Mouse (Mus musculus): ENCODE data around the gene Slc38a7. TPM values are rescaled to one million over a fixed set of nuclear protein-coding genes. Genes with fewer than 3 reads are reported as not detected.
"Not testable (repeated sequence)": the region's sequence is repeated elsewhere in the genome, so short reads cannot be mapped to it uniquely, and the experiment has no call there.

Gene Slc38a7
- polyA plus RNA-seq, 1 experiment from 2014 or later, result 17.2 TPM

DNA sequence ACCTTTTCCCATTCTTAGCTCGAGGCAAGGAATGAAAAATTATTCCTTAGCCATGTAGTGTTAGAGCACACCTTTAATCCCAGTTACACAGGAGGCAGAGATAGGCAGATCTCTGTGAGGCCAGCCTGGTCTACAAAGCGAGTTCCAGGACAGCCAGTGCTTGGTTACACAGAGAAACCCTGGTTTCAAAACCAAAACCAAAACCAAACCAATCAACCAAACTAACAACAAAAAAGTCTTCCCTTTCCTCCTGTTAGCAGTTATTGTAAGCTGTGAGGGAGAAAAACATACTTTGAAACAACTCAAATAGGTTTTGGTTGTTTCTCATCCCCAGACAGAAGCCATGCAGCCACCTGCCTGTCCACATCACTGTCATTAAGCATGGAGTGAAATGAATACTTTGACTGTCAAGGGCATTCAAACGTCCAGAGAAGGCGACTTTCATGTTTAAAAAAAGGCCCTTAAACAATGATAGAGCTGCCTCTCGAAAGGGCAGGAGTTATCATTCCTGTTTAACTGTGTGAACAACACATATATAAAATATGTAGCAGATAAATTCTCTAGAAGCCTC lies 32.0 kb upstream of the Slc38a7 start:
- H3K27ac ChIP-seq (ENCODE audit: low read depth), result no peak overlapping the region
- ATAC-seq (replicated peaks; ENCODE audit: low FRiP score, low TSS enrichment, low read depth), result no peak
- DNase-seq (ENCODE audit: low spot score), result no peak
- no peak overlapping the region for H3K9ac ChIP-seq (ENCODE audit: low read length)
- H3K4me3 ChIP-seq (ENCODE audit: low read depth, low read length), result no peak overlapping the region
- no peak overlapping the region for H3K4me2 ChIP-seq (ENCODE audit: low read length)
- H3K9me3 ChIP-seq (ENCODE audit: control insufficient read depth, low read length), result no peaks in the 10 kb centered on the region
- H3K36me3 ChIP-seq (ENCODE audit: control insufficient read depth, insufficient read depth, low read length), result no peaks in the 10 kb centered on the region
- H3K27me3 ChIP-seq (replicated peaks; ENCODE audit: control insufficient read depth, insufficient read depth, low read length), result no peaks in the 10 kb centered on the region
- peaks cover 13% of the 10 kb centered on the region for H3K4me1 ChIP-seq (replicated peaks; ENCODE audit: control insufficient read depth, insufficient read depth, low read length)
- WGBS, result 76% methylated on average over 5 of the region's 5 CpGs

DNA sequence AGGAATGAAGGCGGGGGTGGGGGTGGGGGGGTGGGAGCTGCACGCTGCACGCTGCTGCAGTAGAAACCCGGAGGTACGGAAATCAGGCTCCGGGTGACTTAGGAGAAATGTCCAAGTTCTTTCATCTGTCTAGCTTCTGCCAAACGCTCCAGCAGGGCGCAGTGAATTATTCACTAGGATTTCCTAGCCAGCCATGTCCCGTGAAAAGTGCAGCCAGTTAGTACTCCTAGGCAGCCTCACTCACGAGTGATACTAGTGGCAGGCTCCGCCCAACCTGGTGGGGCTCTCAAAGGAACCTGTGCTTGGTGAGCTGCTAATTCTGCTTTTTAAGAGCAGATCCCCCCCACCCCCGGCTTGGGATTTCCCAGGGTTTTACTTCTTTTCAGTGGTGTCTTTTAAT lies 31.2 kb upstream of the Slc38a7 start:
- 75% methylated on average over 12 of the region's 12 CpGs for WGBS
- Histone ChIP-seq H3K4me2 (ENCODE audit: low read length) (no peak overlapping the region), H3K27ac (ENCODE audit: low read depth) (no peak overlapping the region), H3K36me3 (ENCODE audit: control insufficient read depth, insufficient read depth, low read length) (no peaks in the 10 kb centered on the region), H3K4me1 (replicated peaks; ENCODE audit: control insufficient read depth, insufficient read depth, low read length) (peaks cover 13% of the 10 kb centered on the region), H3K9ac (ENCODE audit: low read length) (no peak overlapping the region), H3K4me3 (ENCODE audit: low read depth, low read length) (no peak overlapping the region), H3K27me3 (replicated peaks; ENCODE audit: control insufficient read depth, insufficient read depth, low read length) (no peaks in the 10 kb centered on the region), H3K9me3 (ENCODE audit: control insufficient read depth, low read length) (no peaks in the 10 kb centered on the region)
- ATAC-seq (replicated peaks; ENCODE audit: low FRiP score, low TSS enrichment, low read depth), result no peak
- no peak for DNase-seq (ENCODE audit: low spot score)

DNA sequence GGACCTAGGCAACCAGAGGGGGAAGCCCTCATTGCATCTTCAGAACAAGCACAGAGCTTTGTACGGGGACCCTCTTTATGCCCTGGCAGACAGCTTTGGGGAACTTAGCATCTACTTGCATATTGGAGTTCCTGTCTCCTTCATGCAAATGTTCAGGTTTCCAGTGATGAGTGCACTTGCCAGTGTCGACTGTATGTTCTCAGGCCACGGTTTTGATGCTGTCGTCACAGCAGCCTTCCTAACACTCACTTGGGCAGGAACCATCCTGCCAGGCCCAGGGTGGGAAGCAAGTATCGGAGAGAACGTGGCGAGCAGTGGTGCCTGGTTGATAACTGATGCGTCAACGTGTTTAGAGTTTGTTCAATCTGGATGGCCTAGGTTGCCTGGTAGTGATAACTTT lies 28.9 kb upstream of the Slc38a7 start:
- WGBS, result 87% methylated on average over 9 of the region's 9 CpGs
- Histone ChIP-seq H3K9me3 (ENCODE audit: control insufficient read depth, low read length) (no peaks in the 10 kb centered on the region), H3K4me2 (ENCODE audit: low read length) (no peak overlapping the region), H3K36me3 (ENCODE audit: control insufficient read depth, insufficient read depth, low read length) (peaks cover 7% of the 10 kb centered on the region), H3K4me1 (replicated peaks; ENCODE audit: control insufficient read depth, insufficient read depth, low read length) (peaks cover 16% of the 10 kb centered on the region), H3K9ac (ENCODE audit: low read length) (no peak overlapping the region), H3K27ac (ENCODE audit: low read depth) (no peak overlapping the region), H3K4me3 (ENCODE audit: low read depth, low read length) (no peak overlapping the region), H3K27me3 (replicated peaks; ENCODE audit: control insufficient read depth, insufficient read depth, low read length) (no peaks in the 10 kb centered on the region)
- ATAC-seq (replicated peaks; ENCODE audit: low FRiP score, low TSS enrichment, low read depth) (no peak), DNase-seq (ENCODE audit: low spot score) (no peak)

DNA sequence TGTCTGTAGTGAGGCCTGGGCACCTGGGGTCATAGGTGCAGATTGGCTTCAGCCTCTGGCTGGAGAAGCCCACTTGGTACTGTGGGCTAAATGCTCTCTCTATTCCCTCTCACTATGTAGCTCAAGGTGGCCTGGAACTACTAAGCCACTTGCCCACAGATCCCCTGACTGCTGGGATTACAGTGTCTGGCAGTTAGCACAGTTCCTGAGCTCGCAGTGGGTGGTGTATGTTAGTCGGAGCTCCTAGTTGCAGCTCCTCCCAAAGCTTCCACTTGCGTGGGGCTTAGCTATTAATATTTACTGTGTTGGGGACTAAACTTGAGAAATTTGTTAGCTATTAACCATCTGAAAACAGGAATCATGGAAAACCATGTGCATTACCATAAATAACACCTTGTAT lies 28.2 kb upstream of the Slc38a7 start:
- ATAC-seq (replicated peaks; ENCODE audit: low FRiP score, low TSS enrichment, low read depth), result no peak
- WGBS, result 85% methylated on average over 3 of the region's 3 CpGs
- no peaks in the 10 kb centered on the region for H3K9me3 ChIP-seq (ENCODE audit: control insufficient read depth, low read length)

DNA sequence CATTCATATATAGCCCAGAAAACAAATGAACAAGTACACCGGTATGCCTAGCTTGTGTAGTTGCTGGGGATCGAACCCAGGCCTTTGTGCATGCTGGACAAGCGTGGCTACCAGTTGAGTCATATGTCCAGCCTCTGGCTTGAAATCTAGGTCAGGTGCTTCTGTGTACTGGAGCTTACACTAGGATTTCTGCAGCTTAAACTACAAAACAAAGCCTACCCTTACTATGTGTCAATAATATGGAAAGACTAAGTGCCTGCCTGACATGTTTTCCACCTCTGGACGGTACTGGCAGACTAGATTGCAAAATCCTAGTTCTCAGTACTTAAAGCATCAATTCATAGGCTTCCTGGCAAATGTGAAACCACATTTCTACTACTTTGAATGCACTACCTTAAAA lies 26.5 kb upstream of the Slc38a7 start:
- H3K9me3 ChIP-seq (ENCODE audit: control insufficient read depth, low read length), result no peaks in the 10 kb centered on the region
- ATAC-seq (replicated peaks; ENCODE audit: low FRiP score, low TSS enrichment, low read depth) (no peak), DNase-seq (ENCODE audit: low spot score) (no peak)
- peaks cover 4% of the 10 kb centered on the region; the same call in 1 of the 2 replicates for H3K4me1 ChIP-seq (replicated peaks; ENCODE audit: control insufficient read depth, insufficient read depth, low read length)
- H3K27me3 ChIP-seq (replicated peaks; ENCODE audit: control insufficient read depth, insufficient read depth, low read length), result no peaks in the 10 kb centered on the region
- WGBS, result 94% methylated on average over 4 of the region's 4 CpGs
- H3K9ac ChIP-seq (ENCODE audit: low read length), result no peak overlapping the region
- H3K27ac ChIP-seq (ENCODE audit: low read depth), result no peak overlapping the region
- H3K36me3 ChIP-seq (ENCODE audit: control insufficient read depth, insufficient read depth, low read length), result peaks cover 31% of the 10 kb centered on the region
- no peak overlapping the region for H3K4me2 ChIP-seq (ENCODE audit: low read length)
- H3K4me3 ChIP-seq (ENCODE audit: low read depth, low read length), result no peak overlapping the region

More for the DNA sequence above, 28.2 kb upstream of the Slc38a7 start:
- H3K4me2 ChIP-seq (ENCODE audit: low read length), result no peak overlapping the region
- no peak for DNase-seq (ENCODE audit: low spot score)
- H3K27me3 ChIP-seq (replicated peaks; ENCODE audit: control insufficient read depth, insufficient read depth, low read length), result no peaks in the 10 kb centered on the region
- H3K36me3 ChIP-seq (ENCODE audit: control insufficient read depth, insufficient read depth, low read length), result peaks cover 13% of the 10 kb centered on the region
- no peak overlapping the region for H3K9ac ChIP-seq (ENCODE audit: low read length)
- H3K27ac ChIP-seq (ENCODE audit: low read depth), result no peak overlapping the region
- H3K4me1 ChIP-seq (replicated peaks; ENCODE audit: control insufficient read depth, insufficient read depth, low read length), result peaks cover 9% of the 10 kb centered on the region
- H3K4me3 ChIP-seq (ENCODE audit: low read depth, low read length), result no peak overlapping the region

DNA sequence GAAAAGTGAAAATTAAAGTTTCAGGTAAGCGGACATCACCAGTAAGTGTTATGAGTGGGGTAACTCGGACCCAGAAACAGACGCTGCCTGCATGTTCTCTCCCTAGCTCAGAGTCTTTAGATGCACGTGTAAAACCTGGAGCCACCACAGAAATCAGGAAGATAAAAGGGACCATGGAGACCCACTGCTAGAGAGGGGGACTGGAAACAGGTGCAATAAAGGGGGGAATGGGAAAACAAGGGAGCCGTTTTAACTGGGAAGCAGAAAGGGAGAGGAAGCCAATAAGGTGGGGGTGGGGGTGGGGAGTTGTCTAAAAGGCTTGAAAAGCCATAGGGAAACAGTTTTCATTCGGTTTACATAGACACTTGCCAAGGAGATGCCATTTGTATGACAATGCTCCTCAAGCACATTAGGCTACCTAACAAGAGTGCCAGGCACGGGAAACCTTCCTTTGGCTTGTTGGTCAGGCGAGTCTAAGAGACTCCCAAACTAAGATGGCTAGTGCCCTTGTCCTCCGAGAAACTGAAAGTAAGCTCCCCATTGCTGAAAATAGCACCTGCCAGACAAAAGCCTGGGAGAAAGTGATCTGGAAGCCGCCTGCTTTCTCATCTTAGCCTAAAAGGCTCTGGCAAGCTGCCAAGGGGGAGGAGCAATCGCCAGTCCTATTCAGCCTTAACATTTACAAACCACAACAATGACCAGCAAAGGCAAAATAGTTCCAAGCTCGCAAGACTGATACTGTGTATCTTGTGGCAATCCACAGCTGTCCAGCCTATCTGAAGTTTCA lies 25.0 kb upstream of the Slc38a7 start:
- ATAC-seq (replicated peaks; ENCODE audit: low FRiP score, low TSS enrichment, low read depth) (no peak), DNase-seq (ENCODE audit: low spot score) (peak; percentile 67)
- H3K9me3 ChIP-seq (ENCODE audit: control insufficient read depth, low read length), result no peaks in the 10 kb centered on the region
- no peak overlapping the region for H3K27ac ChIP-seq (ENCODE audit: low read depth)
- H3K4me1 ChIP-seq (replicated peaks; ENCODE audit: control insufficient read depth, insufficient read depth, low read length), result peaks cover 4% of the 10 kb centered on the region; the same call in 1 of the 2 replicates
- H3K27me3 ChIP-seq (replicated peaks; ENCODE audit: control insufficient read depth, insufficient read depth, low read length), result no peaks in the 10 kb centered on the region
- WGBS, result 59% methylated on average over 12 of the region's 12 CpGs
- H3K9ac ChIP-seq (ENCODE audit: low read length), result no peak overlapping the region
- peaks cover 45% of the 10 kb centered on the region for H3K36me3 ChIP-seq (ENCODE audit: control insufficient read depth, insufficient read depth, low read length)
- H3K4me2 ChIP-seq (ENCODE audit: low read length), result no peak overlapping the region; the same call in 1 of the 2 replicates
- H3K4me3 ChIP-seq (ENCODE audit: low read depth, low read length), result no peak overlapping the region

DNA sequence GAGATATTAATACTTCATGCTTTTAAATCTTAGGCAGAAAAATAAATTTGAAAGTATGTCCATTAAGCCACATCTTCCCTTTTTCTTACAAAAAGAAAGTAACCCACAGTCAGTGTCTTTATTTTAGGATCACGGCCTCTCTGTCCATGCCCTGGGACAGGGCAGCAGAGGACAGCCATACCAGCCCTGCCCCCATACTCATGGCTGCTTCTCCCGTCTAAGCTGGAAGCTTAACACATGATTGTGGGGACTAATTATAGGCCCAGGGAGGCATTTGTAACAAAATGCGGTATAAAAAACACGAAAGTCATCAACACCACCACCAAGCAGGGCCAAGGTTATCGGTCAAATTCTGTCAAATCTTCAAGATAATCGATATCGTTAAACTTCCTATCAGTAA lies 21.9 kb upstream of the Slc38a7 start:
- Histone ChIP-seq H3K27ac (ENCODE audit: low read depth) (no peak overlapping the region), H3K9ac (ENCODE audit: low read length) (no peak overlapping the region), H3K36me3 (ENCODE audit: control insufficient read depth, insufficient read depth, low read length) (peaks cover 76% of the 10 kb centered on the region), H3K9me3 (ENCODE audit: control insufficient read depth, low read length) (no peaks in the 10 kb centered on the region), H3K4me3 (ENCODE audit: low read depth, low read length) (no peak overlapping the region), H3K4me2 (ENCODE audit: low read length) (no peak overlapping the region), H3K4me1 (replicated peaks; ENCODE audit: control insufficient read depth, insufficient read depth, low read length) (peaks cover 4% of the 10 kb centered on the region; the same call in 1 of the 2 replicates), H3K27me3 (replicated peaks; ENCODE audit: control insufficient read depth, insufficient read depth, low read length) (no peaks in the 10 kb centered on the region)
- no peak for DNase-seq (ENCODE audit: low spot score)
- ATAC-seq (replicated peaks; ENCODE audit: low FRiP score, low TSS enrichment, low read depth), result no peak
- WGBS, result 94% methylated on average over 7 of the region's 7 CpGs

DNA sequence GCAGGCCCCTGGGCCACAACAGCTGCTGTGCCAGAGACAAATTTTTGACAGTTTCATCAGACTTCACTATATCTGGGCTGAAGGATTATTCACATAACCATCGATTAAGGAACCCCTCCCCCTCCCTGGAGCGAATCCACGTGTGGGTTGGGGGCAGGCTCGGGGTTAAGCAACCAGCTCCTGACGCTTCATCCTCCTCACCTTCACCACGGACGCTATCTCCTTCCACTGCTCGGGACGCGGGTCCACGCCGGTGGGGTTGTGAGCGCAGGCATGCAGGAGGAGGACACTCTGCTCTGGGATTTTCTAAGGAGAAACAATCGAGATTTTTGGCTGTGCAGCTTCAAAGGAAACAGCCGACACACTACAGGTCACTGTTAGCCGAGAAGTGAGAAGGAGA lies 18.4 kb upstream of the Slc38a7 start:
- Histone ChIP-seq H3K9me3 (ENCODE audit: control insufficient read depth, low read length) (no peaks in the 10 kb centered on the region), H3K36me3 (ENCODE audit: control insufficient read depth, insufficient read depth, low read length) (peaks cover 100% of the 10 kb centered on the region), H3K4me2 (ENCODE audit: low read length) (no peak overlapping the region), H3K27me3 (replicated peaks; ENCODE audit: control insufficient read depth, insufficient read depth, low read length) (no peaks in the 10 kb centered on the region), H3K9ac (ENCODE audit: low read length) (no peak overlapping the region), H3K27ac (ENCODE audit: low read depth) (no peak overlapping the region), H3K4me3 (ENCODE audit: low read depth, low read length) (no peak overlapping the region), H3K4me1 (replicated peaks; ENCODE audit: control insufficient read depth, insufficient read depth, low read length) (no peaks in the 10 kb centered on the region)
- ATAC-seq (replicated peaks; ENCODE audit: low FRiP score, low TSS enrichment, low read depth) (no peak), DNase-seq (ENCODE audit: low spot score) (no peak)
- WGBS, result 91% methylated on average over 16 of the region's 16 CpGs

DNA sequence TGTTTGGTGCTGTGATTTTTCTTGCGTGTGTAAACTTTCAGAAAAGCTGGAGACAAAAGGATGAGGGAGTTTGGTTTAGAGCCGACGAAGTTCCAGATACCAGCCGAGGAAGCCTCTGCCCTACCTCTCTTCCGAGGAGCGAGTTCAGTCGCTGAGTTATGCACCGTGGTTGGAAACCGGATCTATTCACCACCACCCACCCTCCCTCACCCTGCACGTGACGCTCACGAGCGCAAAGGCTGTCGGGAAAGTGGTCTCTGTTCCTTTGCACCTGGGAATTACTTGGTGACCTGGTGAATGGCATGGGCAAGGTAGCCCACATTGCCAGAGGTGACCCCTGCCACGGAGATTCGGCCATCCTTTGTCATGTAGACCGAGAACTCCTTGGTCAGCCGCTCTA lies 11.5 kb upstream of the Slc38a7 start:
- DNase-seq (ENCODE audit: low spot score); H3K9me3 ChIP-seq (ENCODE audit: control insufficient read depth, low read length); H3K9ac ChIP-seq (ENCODE audit: low read length); H3K4me2 ChIP-seq (ENCODE audit: low read length); ATAC-seq (replicated peaks; ENCODE audit: low FRiP score, low TSS enrichment, low read depth); H3K4me3 ChIP-seq (ENCODE audit: low read depth, low read length); H3K27me3 ChIP-seq (replicated peaks; ENCODE audit: control insufficient read depth, insufficient read depth, low read length); H3K4me1 ChIP-seq (replicated peaks; ENCODE audit: control insufficient read depth, insufficient read depth, low read length); H3K27ac ChIP-seq (ENCODE audit: low read depth): not testable (repeated sequence)
- peaks cover 45% of the 10 kb centered on the region for H3K36me3 ChIP-seq (ENCODE audit: control insufficient read depth, insufficient read depth, low read length)
- WGBS, result 97% methylated on average over 17 of the region's 18 CpGs
